Mouse (Mus musculus): ENCODE data around the gene Syt6. TPM values are rescaled to one million over a fixed set of nuclear protein-coding genes. Genes with fewer than 3 reads are reported as not detected.
"Not testable (repeated sequence)": the region's sequence is repeated elsewhere in the genome, so short reads cannot be mapped to it uniquely, and the experiment has no call there.

Syt6 gene
- polyA plus RNA-seq, 1 experiment from 2014 or later = 0.47 TPM

GRCm38 (mm10) chr3:103627661-103628060, 52.6 kb downstream of the Syt6 start:
- H3K27ac ChIP-seq (ENCODE audit: low read depth) = no peak overlapping the region
- no peaks in the 10 kb centered on the region for H3K27me3 ChIP-seq (ENCODE audit: insufficient read depth, low read length)
- no peak for TF ChIP-seq CTCF (IDR thresholded peaks at IDR 0.05; ENCODE audit: low read depth)
- no peak overlapping the region for H3K4me3 ChIP-seq (ENCODE audit: low read depth, low read length)
- DNase-seq (no peak), ATAC-seq (ENCODE audit: insufficient read depth) (no peak)
- WGBS = 87% methylated on average over 3 of the region's 3 CpGs
- no peaks in the 10 kb centered on the region for H3K9me3 ChIP-seq (ENCODE audit: low read depth, low read length)
- peaks cover 3% of the 10 kb centered on the region; the same call in 1 of the 2 replicates for H3K4me1 ChIP-seq (ENCODE audit: insufficient read depth)
- H3K9ac ChIP-seq = no peak overlapping the region
- H3K36me3 ChIP-seq (ENCODE audit: insufficient read depth) = no peaks in the 10 kb centered on the region
- no peak overlapping the region for H3K4me2 ChIP-seq

GRCm38 (mm10) chr3:103633124-103633523, 58.1 kb downstream of the Syt6 start:
- DNase-seq (peak; percentile 68), ATAC-seq (ENCODE audit: insufficient read depth) (no peak; the same call in 1 of the 2 replicates)
- H3K27me3 ChIP-seq (ENCODE audit: insufficient read depth, low read length) = no peaks in the 10 kb centered on the region
- H3K27ac ChIP-seq (ENCODE audit: low read depth) = peak overlapping the region; percentile 47; the same call in 1 of the 2 replicates
- H3K9ac ChIP-seq = no peak overlapping the region
- H3K4me3 ChIP-seq (ENCODE audit: low read depth, low read length) = no peak overlapping the region
- H3K9me3 ChIP-seq (ENCODE audit: low read depth, low read length) = no peaks in the 10 kb centered on the region
- WGBS = 49% methylated on average over 7 of the region's 7 CpGs
- 0 out of 2 replicates have a peak, but pooled peaks cover 4% of the 10 kb centered on the region for H3K4me1 ChIP-seq (ENCODE audit: insufficient read depth)
- H3K36me3 ChIP-seq (ENCODE audit: insufficient read depth) = no peaks in the 10 kb centered on the region
- no peak overlapping the region for H3K4me2 ChIP-seq
- TF ChIP-seq CTCF (IDR thresholded peaks at IDR 0.05; ENCODE audit: low read depth) = no peak

GRCm38 (mm10) chr3:103633831-103634230, 58.8 kb downstream of the Syt6 start:
- Histone ChIP-seq H3K9ac (no peak overlapping the region), H3K4me1 (ENCODE audit: insufficient read depth) (0 out of 2 replicates have a peak, but pooled peaks cover 4% of the 10 kb centered on the region), H3K9me3 (ENCODE audit: low read depth, low read length) (no peaks in the 10 kb centered on the region), H3K27ac (ENCODE audit: low read depth) (no peak overlapping the region), H3K27me3 (ENCODE audit: insufficient read depth, low read length) (no peaks in the 10 kb centered on the region), H3K4me2 (no peak overlapping the region), H3K36me3 (ENCODE audit: insufficient read depth) (no peaks in the 10 kb centered on the region), H3K4me3 (ENCODE audit: low read depth, low read length) (no peak overlapping the region)
- no peak for TF ChIP-seq CTCF (IDR thresholded peaks at IDR 0.05; ENCODE audit: low read depth)
- WGBS = 46% methylated on average over 4 of the region's 4 CpGs
- ATAC-seq (ENCODE audit: insufficient read depth) (no peak), DNase-seq (peak; percentile 71)

GRCm38 (mm10) chr3:103634256-103634655, 59.2 kb downstream of the Syt6 start:
- no peak overlapping the region for H3K4me2 ChIP-seq
- WGBS = 94% methylated on average over 1 of the region's 1 CpGs
- H3K9ac ChIP-seq = no peak overlapping the region
- no peak overlapping the region for H3K27ac ChIP-seq (ENCODE audit: low read depth)
- no peak for TF ChIP-seq CTCF (IDR thresholded peaks at IDR 0.05; ENCODE audit: low read depth)
- ATAC-seq (ENCODE audit: insufficient read depth) (no peak), DNase-seq (no peak)
- H3K4me3 ChIP-seq (ENCODE audit: low read depth, low read length) = no peak overlapping the region
- no peaks in the 10 kb centered on the region for H3K27me3 ChIP-seq (ENCODE audit: insufficient read depth, low read length)
- H3K9me3 ChIP-seq (ENCODE audit: low read depth, low read length) = no peaks in the 10 kb centered on the region
- H3K4me1 ChIP-seq (ENCODE audit: insufficient read depth) = 0 out of 2 replicates have a peak, but pooled peaks cover 4% of the 10 kb centered on the region
- H3K36me3 ChIP-seq (ENCODE audit: insufficient read depth) = no peaks in the 10 kb centered on the region

GRCm38 (mm10) chr3:103637641-103638040, 62.6 kb downstream of the Syt6 start:
- Histone ChIP-seq H3K9ac (no peak overlapping the region), H3K4me2 (no peak overlapping the region), H3K27ac (ENCODE audit: low read depth) (no peak overlapping the region), H3K27me3 (ENCODE audit: insufficient read depth, low read length) (no peaks in the 10 kb centered on the region), H3K4me3 (ENCODE audit: low read depth, low read length) (no peak overlapping the region), H3K4me1 (ENCODE audit: insufficient read depth) (0 out of 2 replicates have a peak, but pooled peaks cover 4% of the 10 kb centered on the region), H3K9me3 (ENCODE audit: low read depth, low read length) (no peaks in the 10 kb centered on the region), H3K36me3 (ENCODE audit: insufficient read depth) (no peaks in the 10 kb centered on the region)
- DNase-seq (no peak), ATAC-seq (ENCODE audit: insufficient read depth) (no peak)
- 85% methylated on average over 1 of the region's 1 CpGs for WGBS
- TF ChIP-seq CTCF (IDR thresholded peaks at IDR 0.05; ENCODE audit: low read depth) = no peak

- H3K4me2 ChIP-seq = no peak overlapping the region
- WGBS = 63% methylated on average over 8 of the region's 8 CpGs
- ATAC-seq (ENCODE audit: insufficient read depth) (no peak), DNase-seq (no peak)
- H3K4me1 ChIP-seq (ENCODE audit: insufficient read depth) = no peaks in the 10 kb centered on the region
- H3K9ac ChIP-seq = no peak overlapping the region
- H3K9me3 ChIP-seq (ENCODE audit: low read depth, low read length) = no peaks in the 10 kb centered on the region
- H3K36me3 ChIP-seq (ENCODE audit: insufficient read depth) = no peaks in the 10 kb centered on the region
- no peaks in the 10 kb centered on the region for H3K27me3 ChIP-seq (ENCODE audit: insufficient read depth, low read length)
- H3K4me3 ChIP-seq (ENCODE audit: low read depth, low read length) = no peak overlapping the region
- no peak overlapping the region for H3K27ac ChIP-seq (ENCODE audit: low read depth)
- no peak for TF ChIP-seq CTCF (IDR thresholded peaks at IDR 0.05; ENCODE audit: low read depth)
Measured at GRCm38 (mm10) chr3:103640226-103640803, 65.3 kb downstream of the Syt6 start.

GRCm38 (mm10) chr3:103641301-103641700, 66.3 kb downstream of the Syt6 start:
- no peaks in the 10 kb centered on the region for H3K9me3 ChIP-seq (ENCODE audit: low read depth, low read length)
- no peaks in the 10 kb centered on the region for H3K27me3 ChIP-seq (ENCODE audit: insufficient read depth, low read length)
- WGBS = 38% methylated on average over 7 of the region's 7 CpGs
- H3K36me3 ChIP-seq (ENCODE audit: insufficient read depth) = no peaks in the 10 kb centered on the region
- H3K4me1 ChIP-seq (ENCODE audit: insufficient read depth) = no peaks in the 10 kb centered on the region
- no peak overlapping the region for H3K9ac ChIP-seq
- no peak for TF ChIP-seq CTCF (IDR thresholded peaks at IDR 0.05; ENCODE audit: low read depth)
- no peak overlapping the region for H3K27ac ChIP-seq (ENCODE audit: low read depth)
- H3K4me2 ChIP-seq = no peak overlapping the region
- ATAC-seq (ENCODE audit: insufficient read depth) = no peak
- H3K4me3 ChIP-seq (ENCODE audit: low read depth, low read length) = no peak overlapping the region
- no peak for DNase-seq

- H3K4me3 ChIP-seq (ENCODE audit: low read depth, low read length); DNase-seq; H3K36me3 ChIP-seq (ENCODE audit: insufficient read depth); H3K27me3 ChIP-seq (ENCODE audit: insufficient read depth, low read length); H3K4me2 ChIP-seq; ATAC-seq (ENCODE audit: insufficient read depth); H3K9me3 ChIP-seq (ENCODE audit: low read depth, low read length); H3K9ac ChIP-seq: not testable (repeated sequence)
- WGBS = 79% methylated on average over 2 of the region's 2 CpGs
- peak within 1 kb of the TSS; percentile 46; the same call in 1 of the 2 replicates for H3K27ac ChIP-seq (ENCODE audit: low read depth)
- H3K4me1 ChIP-seq (ENCODE audit: insufficient read depth) = peaks cover 14% of the 10 kb centered on the region
Measured at GRCm38 (mm10) chr3:103645968-103646367, 70.9 kb downstream of the Syt6 start, which contains the start of gene Atg4a-ps. TSS of gene Atg4a-ps (minus strand) at chr3:103646068.
